Mouse (Mus musculus) heart, postnatal 10 days (tissue): Measurements from ENCODE around the gene Nsd1. TPM values are rescaled to one million over a fixed set of nuclear protein-coding genes. Genes with fewer than 3 reads are reported as not detected.

Experiments
- total RNA-seq, 2 experiments: library from RNA; stranded (reverse); gene quantifications; 2 replicates each; pipeline ENCODE4 v1.2.3; 2021

The Nsd1 gene
- total RNA-seq, 2 experiments from 2014 or later, result 88.2 to 97.9 TPM

Other genes with a start within 250 kb of the Nsd1 start
- under 1 TPM; 0.87 to 0.89 TPM for gene Hk3, start 188.4 kb upstream of the Nsd1 start, total RNA-seq
- gene Uimc1, start 109.5 kb upstream of the Nsd1 start, total RNA-seq, result 10 to 100 TPM; 22.4 to 22.6 TPM
- gene Zfp346, start 104.5 kb upstream of the Nsd1 start, total RNA-seq, result 10 to 100 TPM; 16.5 to 19.8 TPM
- not detected for gene Gm17617, start 76.2 kb upstream of the Nsd1 start, total RNA-seq
- gene Fgfr4, start 57.1 kb upstream of the Nsd1 start, total RNA-seq, result under 1 TPM; 0.30 to 0.53 TPM
- gene Prelid1, start 110.7 kb downstream of the Nsd1 start, total RNA-seq, result 100 to 1,000 TPM; 125 to 126 TPM
- gene Rab24, start 112.2 kb downstream of the Nsd1 start, total RNA-seq, result 10 to 100 TPM; 40.0 to 40.2 TPM
- gene Mxd3, start 120.0 kb downstream of the Nsd1 start, total RNA-seq, result 1 to 10 TPM; 7.0 to 7.3 TPM
- gene Lman2, start 153.0 kb downstream of the Nsd1 start, total RNA-seq, result 10 to 100 TPM; 56.7 to 58.2 TPM
- gene Rgs14, start 159.9 kb downstream of the Nsd1 start, total RNA-seq, result under 1 TPM; 0.60 to 0.74 TPM
- gene Slc34a1, start 188.4 kb downstream of the Nsd1 start, total RNA-seq, result not detected
- not detected for gene Pfn3, start 205.4 kb downstream of the Nsd1 start, total RNA-seq
- gene F12, start 217.0 kb downstream of the Nsd1 start, total RNA-seq, result not detected
- 10 to 100 TPM; 26.3 to 28.5 TPM for gene Grk6, start 235.3 kb downstream of the Nsd1 start, total RNA-seq